In genomic region chr3:78311630-78312406, GRCm38 (mm10) we compare ENCODE assay signal across 21 mouse cellular contexts.
DNase-seq lines count a peak whose midpoint lies in the region; ATAC-seq and TF ChIP-seq lines count a peak whose summit lies in the region.
"Had no signal": no experiment of that assay in that cellular context is flagged by ENCODE, and none has a peak within 500 bp of the region (broad histone marks: within the 10 kb centered on the region; RNA-seq: fewer than 3 reads in every experiment).

No protein-coding gene starts in this region.

- DNase-seq in forebrain, embryonic 11.5 days (ENCODE audit: low spot score), result no peak
- peak; percentile 3 to 4 for DNase-seq in left cerebral cortex, postnatal 14 days (ENCODE audit: low spot score in 2 of 2)
- no peak for DNase-seq in left cerebral cortex, adult 9 months (ENCODE audit: low spot score in 2 of 2)
- peak; percentile 72 for DNase-seq in brain, embryonic 14.5 days (ENCODE audit: low read depth)
- peak; percentile 9 for DNase-seq in retina, adult 2 months (ENCODE audit: low read depth, low spot score)
- no peak for DNase-seq in thymus, postnatal 4 days
- DNase-seq: cerebellum, adult 11 months; cerebellum, postnatal 25 days; heart, postnatal 4 days; layer of hippocampus, postnatal 36 days; left cerebral cortex, postnatal 4 days; lung, adult 2 months; lung, postnatal 36 days; right cerebral cortex, postnatal 25 days; thymus, postnatal 14 days had no signal

- TF ChIP-seq CTCF in brain, embryonic 14.5 days (IDR thresholded peaks at IDR 0.05; ENCODE audit: borderline replicate concordance, extremely low read depth, insufficient read depth, insufficient read length), result no peak

- peak; percentile 33; the same call in 1 of the 2 replicates for ATAC-seq in forebrain, embryonic 13.5 days
- no peak for ATAC-seq in forebrain, embryonic 11.5 days (replicated peaks; ENCODE audit: low FRiP score)
- ATAC-seq in megakaryocyte, adult 5-6 weeks (ENCODE audit: poor library complexity, severe bottlenecking), result no peak
- ATAC-seq: intestine, postnatal 0 days had no signal

- H3K36me3 ChIP-seq in forebrain, embryonic 13.5 days (ENCODE audit: poor library complexity, severe bottlenecking), result no peaks in the 10 kb centered on the region
- no peaks in the 10 kb centered on the region for H3K36me3 ChIP-seq in forebrain, embryonic 11.5 days (ENCODE audit: control insufficient read depth, insufficient read depth, low read length)
- H3K36me3 ChIP-seq: neural tube, embryonic 12.5 days had no signal

- no peak overlapping the region for H3K4me2 ChIP-seq in forebrain, embryonic 13.5 days
- H3K4me2 ChIP-seq in forebrain, embryonic 11.5 days (ENCODE audit: low read depth, low read length, severe bottlenecking), result no peak overlapping the region
- H3K4me2 ChIP-seq: liver, embryonic 11.5 days; neural tube, embryonic 12.5 days had no signal

- intact Hi-C loops in left cerebral cortex, postnatal 14 days (cut with DNase I), result no loop called here

- no peaks in the 10 kb centered on the region for H3K9me3 ChIP-seq in forebrain, embryonic 13.5 days (replicated peaks)
- no peaks in the 10 kb centered on the region for H3K9me3 ChIP-seq in forebrain, embryonic 11.5 days (ENCODE audit: control insufficient read depth, low read length)
- H3K9me3 ChIP-seq: neural tube, embryonic 12.5 days had no signal

- no peaks in the 10 kb centered on the region for H3K27me3 ChIP-seq in forebrain, embryonic 13.5 days
- no peaks in the 10 kb centered on the region for H3K27me3 ChIP-seq in forebrain, embryonic 11.5 days (ENCODE audit: control insufficient read depth, insufficient read depth, low read length)
- H3K27me3 ChIP-seq: neural tube, embryonic 12.5 days had no signal

- no peaks in the 10 kb centered on the region for H3K4me1 ChIP-seq in forebrain, embryonic 13.5 days
- H3K4me1 ChIP-seq in forebrain, embryonic 11.5 days (replicated peaks; ENCODE audit: control insufficient read depth, insufficient read depth, low read length), result no peaks in the 10 kb centered on the region
- H3K4me1 ChIP-seq: neural tube, embryonic 12.5 days had no signal

- no peak overlapping the region for H3K4me3 ChIP-seq in forebrain, embryonic 13.5 days
- H3K4me3 ChIP-seq in forebrain, embryonic 11.5 days (ENCODE audit: low read depth, low read length), result no peak overlapping the region
- H3K4me3 ChIP-seq: neural tube, embryonic 12.5 days had no signal

- no peak overlapping the region for H3K27ac ChIP-seq in forebrain, embryonic 13.5 days
- no peak overlapping the region for H3K27ac ChIP-seq in forebrain, embryonic 11.5 days (ENCODE audit: low read depth, low read length)
- H3K27ac ChIP-seq: neural tube, embryonic 12.5 days; stomach, postnatal 0 days had no signal

- 71% methylated on average over 7 of the region's 7 CpGs for WGBS in forebrain, embryonic 13.5 days
- WGBS in forebrain, embryonic 11.5 days, result 82% methylated on average over 7 of the region's 7 CpGs

- TF ChIP-seq POLR2A in brain, embryonic 14.5 days (IDR thresholded peaks at IDR 0.05; ENCODE audit: borderline replicate concordance, extremely low read depth, insufficient read depth, insufficient read length, poor library complexity, severe bottlenecking), result no peak

- no peak overlapping the region for H3K9ac ChIP-seq in forebrain, embryonic 13.5 days
- H3K9ac ChIP-seq in forebrain, embryonic 11.5 days (ENCODE audit: low read length), result no peak overlapping the region
- H3K9ac ChIP-seq: neural tube, embryonic 12.5 days had no signal

Comparison
In these comparisons a context has a peak if more than half of its experiments do, and no peak if none do; other contexts are left out.
1. DNase-seq: peak in left cerebral cortex, postnatal 14 days (2 of 2), brain, embryonic 14.5 days (single experiment) and retina, adult 2 months (single experiment); none in forebrain, embryonic 11.5 days (single experiment), left cerebral cortex, adult 9 months (0 of 2) and thymus, postnatal 4 days (single experiment).